ENCODE assay signal across 8 mouse cellular contexts in genomic region chr8:10926518-10926915, GRCm38 (mm10).
DNase-seq lines count a peak whose midpoint lies in the region; ATAC-seq lines count a peak whose summit lies in the region.
"Had no signal": no experiment of that assay in that cellular context is flagged by ENCODE, and none has a peak within 500 bp of the region (broad histone marks: within the 10 kb centered on the region; RNA-seq: fewer than 3 reads in every experiment).

No protein-coding gene starts in this region.

- no peak for ATAC-seq in neural tube, embryonic 11.5 days (ENCODE audit: insufficient read depth, low FRiP score, low TSS enrichment)
- no peak for ATAC-seq in hindbrain, embryonic 13.5 days (ENCODE audit: low FRiP score)

- no peak overlapping the region; the same call in 1 of the 2 replicates for H3K9ac ChIP-seq in neural tube, embryonic 11.5 days (ENCODE audit: low read length)
- H3K9ac ChIP-seq in hindbrain, embryonic 13.5 days = no peak overlapping the region
- H3K9ac ChIP-seq: liver, embryonic 15.5 days had no signal

- H3K4me1 ChIP-seq in neural tube, embryonic 11.5 days (ENCODE audit: control insufficient read depth, insufficient read depth, low read length) = peaks cover 43% of the 10 kb centered on the region
- peaks cover 70% of the 10 kb centered on the region for H3K4me1 ChIP-seq in hindbrain, embryonic 13.5 days (replicated peaks)

- no peak for DNase-seq in neural tube, embryonic 11.5 days (ENCODE audit: low spot score)
- DNase-seq in neural tube, embryonic 10.5 days (ENCODE audit: extremely low spot score, low spot score) = no peak
- peak; percentile 65 for DNase-seq in fibroblast of lung, adult 2 months (ENCODE audit: low read depth)
- peak; percentile 23 for DNase-seq in skeletal muscle tissue, adult 2 months (ENCODE audit: low read depth, low spot score)
- DNase-seq in gastrocnemius, postnatal 25 days = no peak
- DNase-seq in urinary bladder, adult 18-20 months (ENCODE audit: low spot score in 2 of 2) = no peak

- H3K4me3 ChIP-seq in neural tube, embryonic 11.5 days (ENCODE audit: low read depth, low read length) = no peak overlapping the region
- H3K4me3 ChIP-seq in hindbrain, embryonic 13.5 days = no peak overlapping the region
- H3K4me3 ChIP-seq: liver, embryonic 15.5 days had no signal

- no peak overlapping the region for H3K4me2 ChIP-seq in neural tube, embryonic 11.5 days (ENCODE audit: low read depth)
- H3K4me2 ChIP-seq in hindbrain, embryonic 13.5 days = 0 out of 2 replicates have a peak overlapping the region, but pooled peaks have one; percentile 25
- H3K4me2 ChIP-seq: liver, embryonic 15.5 days had no signal

- peak overlapping the region; percentile 75 for H3K27ac ChIP-seq in neural tube, embryonic 11.5 days (ENCODE audit: low read depth, low read length)
- peak overlapping the region; percentile 75 for H3K27ac ChIP-seq in hindbrain, embryonic 13.5 days
- H3K27ac ChIP-seq: liver, embryonic 15.5 days had no signal

- H3K9me3 ChIP-seq in neural tube, embryonic 11.5 days (ENCODE audit: control insufficient read depth, low read length) = no peaks in the 10 kb centered on the region
- H3K9me3 ChIP-seq in hindbrain, embryonic 13.5 days = no peaks in the 10 kb centered on the region
- H3K9me3 ChIP-seq: liver, embryonic 15.5 days had no signal

- H3K36me3 ChIP-seq in neural tube, embryonic 11.5 days (ENCODE audit: control insufficient read depth, insufficient read depth, low read length) = no peaks in the 10 kb centered on the region
- H3K36me3 ChIP-seq in hindbrain, embryonic 13.5 days = no peaks in the 10 kb centered on the region
- H3K36me3 ChIP-seq: liver, embryonic 15.5 days had no signal

- H3K27me3 ChIP-seq in neural tube, embryonic 11.5 days (ENCODE audit: control insufficient read depth, insufficient read depth, low read length) = 0 out of 2 replicates have a peak, but pooled peaks cover 2% of the 10 kb centered on the region
- peaks cover 25% of the 10 kb centered on the region for H3K27me3 ChIP-seq in hindbrain, embryonic 13.5 days

Comparison
In these comparisons a context has a peak if more than half of its experiments do, and no peak if none do; other contexts are left out.
1. DNase-seq: peak in fibroblast of lung, adult 2 months (single experiment) and skeletal muscle tissue, adult 2 months (single experiment); none in neural tube, embryonic 11.5 days (single experiment), neural tube, embryonic 10.5 days (single experiment), gastrocnemius, postnatal 25 days (single experiment) and urinary bladder, adult 18-20 months (0 of 2).